Mouse (Mus musculus): Measurements from ENCODE around the gene Neurod2. TPM values are rescaled to one million over a fixed set of nuclear protein-coding genes. Genes with fewer than 3 reads are reported as not detected.

The Neurod2 gene
- polyA plus RNA-seq, 2 experiments = not detected

DNA sequence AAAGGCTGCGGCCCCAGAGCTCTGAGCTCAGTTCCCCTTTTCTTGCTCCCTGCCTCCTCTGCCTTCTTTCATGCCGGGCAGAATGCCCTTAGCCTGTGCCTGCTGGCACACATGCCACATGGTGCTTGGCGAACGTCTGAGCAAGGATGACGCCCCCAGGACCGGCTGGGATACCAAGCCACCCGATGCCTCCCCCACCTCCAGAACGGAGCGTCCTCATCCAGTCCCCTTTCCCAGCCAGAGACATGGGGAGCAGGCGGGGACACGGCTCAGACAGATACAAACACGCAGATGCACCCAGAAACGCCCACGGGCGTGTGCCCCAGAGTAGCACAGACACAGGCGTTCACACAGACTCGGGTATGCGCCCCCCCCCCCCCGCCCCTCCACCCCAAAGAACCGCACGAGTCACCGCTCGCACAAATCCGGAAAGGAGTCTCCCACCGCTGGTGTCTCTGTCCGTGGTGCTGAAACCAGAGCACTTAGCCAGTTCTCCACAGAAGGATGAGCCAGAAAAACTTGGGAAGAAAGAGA is 15.6 kb downstream of the Neurod2 start:
- TF ChIP-seq CTCF (IDR thresholded peaks at IDR 0.05; ENCODE audit: low read depth) (no peak), EP300 (IDR thresholded peaks at IDR 0.05; ENCODE audit: low read depth) (no peak)
- Histone ChIP-seq H3K9me3 (ENCODE audit: control insufficient read depth, low read length) (no peaks in the 10 kb centered on the region), H3K4me2 (ENCODE audit: low read depth) (no peak overlapping the region), H3K27me3 (ENCODE audit: control insufficient read depth, insufficient read depth, low read length) (peaks cover 42% of the 10 kb centered on the region), H3K27ac (no peak overlapping the region), H3K4me3 (ENCODE audit: insufficient read depth in 1 of 2, low read depth in 2 of 2, low read length in 2 of 2) (no peak overlapping the region), H3K9ac (replicated peaks) (no peak overlapping the region), H3K36me3 (replicated peaks; ENCODE audit: control insufficient read depth, insufficient read depth, low read depth) (no peaks in the 10 kb centered on the region), H3K4me1 (replicated peaks; ENCODE audit: control insufficient read depth in 2 of 2, insufficient read depth in 2 of 2, low read length in 1 of 2) (no peaks in the 10 kb centered on the region)
- WGBS (ENCODE audit: insufficient replicate concordance) = 2% methylated on average over 26 of the region's 26 CpGs
- DNase-seq (ENCODE audit: low read depth in 3 of 3, low spot score in 3 of 3) (peak; percentile 23 to 28 (median 24)), ATAC-seq (ENCODE audit: insufficient read depth) (no peak)

DNA sequence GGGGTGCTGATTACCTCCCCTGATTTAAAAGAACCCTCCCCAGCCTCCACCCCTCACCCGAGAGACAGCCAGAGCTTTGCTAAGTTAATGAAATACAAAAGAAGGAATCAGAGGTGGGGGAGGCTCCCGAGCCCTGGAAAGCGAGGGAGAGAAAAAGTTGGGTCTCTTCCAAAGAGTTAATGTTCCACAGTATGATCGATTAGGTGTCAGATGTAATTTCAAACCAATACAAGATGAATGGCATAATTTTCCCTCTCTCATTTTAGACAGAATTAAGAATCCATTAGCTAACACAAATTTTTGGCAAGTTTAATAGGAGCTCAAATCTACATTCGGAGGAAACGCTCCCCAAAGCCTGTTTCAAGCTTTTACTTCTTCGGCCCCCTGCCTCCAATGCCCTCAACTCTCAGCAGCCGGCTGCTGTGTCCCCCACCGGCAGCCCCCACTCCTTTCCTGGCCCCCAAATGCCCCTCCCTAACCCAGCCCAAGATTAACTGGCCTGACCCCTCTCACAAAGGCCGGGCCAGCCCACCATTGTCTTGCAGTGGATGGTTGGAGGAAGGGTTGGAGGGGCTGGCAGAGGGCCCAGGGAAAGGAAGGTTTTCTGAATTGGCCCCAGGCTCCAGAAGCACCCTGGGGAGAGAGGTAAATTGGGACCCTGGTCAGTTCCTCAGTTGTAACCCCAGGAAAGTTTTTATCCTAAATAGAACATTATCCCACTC is 30.8 kb downstream of the Neurod2 start:
- no peak overlapping the region for H3K27ac ChIP-seq
- WGBS (ENCODE audit: insufficient replicate concordance) = 21% methylated on average over 10 of the region's 10 CpGs
- no peak overlapping the region; the same call in 1 of the 2 replicates for H3K4me2 ChIP-seq (ENCODE audit: low read depth)
- H3K27me3 ChIP-seq (ENCODE audit: control insufficient read depth, insufficient read depth, low read length) = peaks cover 38% of the 10 kb centered on the region
- H3K9ac ChIP-seq (replicated peaks) = no peak overlapping the region
- DNase-seq (ENCODE audit: low read depth in 3 of 3, low spot score in 3 of 3) = no peak
- no peak for ATAC-seq (ENCODE audit: insufficient read depth)
- no peaks in the 10 kb centered on the region for H3K9me3 ChIP-seq (ENCODE audit: control insufficient read depth, low read length)
- no peak overlapping the region for H3K4me3 ChIP-seq (ENCODE audit: insufficient read depth in 1 of 2, low read depth in 2 of 2, low read length in 2 of 2)
- no peaks in the 10 kb centered on the region for H3K36me3 ChIP-seq (replicated peaks; ENCODE audit: control insufficient read depth, insufficient read depth, low read depth)
- TF ChIP-seq CTCF (IDR thresholded peaks at IDR 0.05; ENCODE audit: low read depth) = no peak
- no peak for TF ChIP-seq EP300 (IDR thresholded peaks at IDR 0.05; ENCODE audit: low read depth)
- no peaks in the 10 kb centered on the region; a peak in 1 of 4 replicates for H3K4me1 ChIP-seq (replicated peaks; ENCODE audit: control insufficient read depth in 2 of 2, insufficient read depth in 2 of 2, low read length in 1 of 2)

DNA sequence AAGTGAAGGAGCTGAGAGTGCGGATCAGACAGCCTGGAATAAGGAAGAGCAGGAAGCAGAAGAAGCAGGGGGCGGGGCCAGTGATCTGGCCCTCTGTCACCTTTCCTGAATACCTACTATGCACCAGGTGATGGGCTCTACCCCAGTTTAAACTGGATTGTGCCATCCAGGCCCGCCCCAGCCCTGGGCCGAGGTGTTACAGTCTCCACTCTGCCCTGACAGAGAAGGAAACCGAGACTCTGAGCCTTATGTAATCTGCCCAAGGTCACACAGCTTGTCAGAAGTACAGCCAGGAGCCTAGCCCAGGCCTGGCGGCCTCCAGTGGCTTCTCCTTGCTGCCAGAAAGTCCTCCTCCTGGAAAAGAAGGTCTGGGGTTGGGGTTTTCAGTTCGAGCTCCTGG is 31.7 kb downstream of the Neurod2 start:
- Histone ChIP-seq H3K4me3 (ENCODE audit: insufficient read depth in 1 of 2, low read depth in 2 of 2, low read length in 2 of 2) (no peak overlapping the region), H3K9ac (replicated peaks) (no peak overlapping the region)

DNA sequence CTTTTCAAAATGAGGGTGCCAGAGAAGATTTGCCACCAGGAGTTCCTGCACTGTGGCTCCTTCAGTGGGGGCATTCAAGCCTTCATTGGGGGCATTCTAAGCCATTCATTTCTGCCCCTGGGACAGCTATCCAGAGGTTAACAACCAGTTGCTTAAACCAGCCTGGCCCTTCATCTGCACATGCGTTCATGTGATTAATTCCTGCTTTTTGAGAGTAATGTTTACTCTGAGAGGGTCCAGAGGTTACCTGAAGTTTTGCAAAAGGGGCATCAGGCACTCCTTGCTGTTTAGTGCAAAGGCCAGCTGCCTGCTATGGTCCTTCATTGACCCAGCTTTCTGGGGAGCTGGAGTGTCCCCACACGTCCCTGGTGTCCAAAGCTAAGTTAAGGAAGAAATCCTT is 32.5 kb downstream of the Neurod2 start:
- TF ChIP-seq CTCF (IDR thresholded peaks at IDR 0.05; ENCODE audit: low read depth) (no peak), EP300 (IDR thresholded peaks at IDR 0.05; ENCODE audit: low read depth) (no peak)
- peak in 2 of 3 experiments; percentile 10 to 13 for DNase-seq (ENCODE audit: low read depth in 3 of 3, low spot score in 3 of 3)
- Histone ChIP-seq H3K36me3 (replicated peaks; ENCODE audit: control insufficient read depth, insufficient read depth, low read depth) (no peaks in the 10 kb centered on the region), H3K4me1 (replicated peaks; ENCODE audit: control insufficient read depth in 2 of 2, insufficient read depth in 2 of 2, low read length in 1 of 2) (no peaks in the 10 kb centered on the region; a peak in 1 of 4 replicates), H3K27me3 (ENCODE audit: control insufficient read depth, insufficient read depth, low read length) (peaks cover 43% of the 10 kb centered on the region), H3K9me3 (ENCODE audit: control insufficient read depth, low read length) (no peaks in the 10 kb centered on the region), H3K4me3 (ENCODE audit: insufficient read depth in 1 of 2, low read depth in 2 of 2, low read length in 2 of 2) (no peak overlapping the region), H3K4me2 (ENCODE audit: low read depth) (no peak overlapping the region), H3K9ac (replicated peaks) (no peak overlapping the region), H3K27ac (no peak overlapping the region)
- 34% methylated on average over 2 of the region's 2 CpGs for WGBS (ENCODE audit: insufficient replicate concordance)
- no peak for ATAC-seq (ENCODE audit: insufficient read depth)

More for the DNA sequence above, 31.7 kb downstream of the Neurod2 start:
- no peak for TF ChIP-seq CTCF (IDR thresholded peaks at IDR 0.05; ENCODE audit: low read depth)
- TF ChIP-seq EP300 (IDR thresholded peaks at IDR 0.05; ENCODE audit: low read depth) = no peak
- no peaks in the 10 kb centered on the region for H3K9me3 ChIP-seq (ENCODE audit: control insufficient read depth, low read length)
- H3K4me2 ChIP-seq (ENCODE audit: low read depth) = no peak overlapping the region
- no peaks in the 10 kb centered on the region for H3K36me3 ChIP-seq (replicated peaks; ENCODE audit: control insufficient read depth, insufficient read depth, low read depth)
- WGBS (ENCODE audit: insufficient replicate concordance) = 10% methylated on average over 7 of the region's 7 CpGs
- H3K4me1 ChIP-seq (replicated peaks; ENCODE audit: control insufficient read depth in 2 of 2, insufficient read depth in 2 of 2, low read length in 1 of 2) = no peaks in the 10 kb centered on the region; a peak in 1 of 4 replicates
- H3K27me3 ChIP-seq (ENCODE audit: control insufficient read depth, insufficient read depth, low read length) = peaks cover 43% of the 10 kb centered on the region
- ATAC-seq (ENCODE audit: insufficient read depth) = no peak
- DNase-seq (ENCODE audit: low read depth in 3 of 3, low spot score in 3 of 3) = no peak
- no peak overlapping the region for H3K27ac ChIP-seq

DNA sequence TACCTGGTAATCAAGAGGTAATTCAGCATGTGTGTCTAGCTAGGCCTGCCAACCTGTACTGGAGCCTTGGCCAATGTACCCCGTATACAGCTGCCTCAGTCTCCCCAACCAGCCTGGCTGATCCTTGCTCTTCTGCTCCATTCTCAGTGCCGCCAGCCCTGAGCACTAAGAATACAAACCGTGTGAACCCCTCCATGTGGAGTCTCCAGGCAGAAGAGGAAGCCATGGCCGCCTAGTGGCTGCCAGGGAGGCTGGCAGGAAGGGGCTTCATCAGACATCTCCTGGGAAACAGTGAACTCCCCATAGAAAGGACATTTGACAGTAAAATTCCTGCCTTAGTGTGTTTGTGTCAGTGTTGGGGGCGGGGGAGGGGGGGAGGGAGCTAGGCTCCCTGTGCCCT is 33.2 kb downstream of the Neurod2 start:
- TF ChIP-seq EP300 (IDR thresholded peaks at IDR 0.05; ENCODE audit: low read depth) = no peak
- peak; percentile 67 for TF ChIP-seq CTCF (IDR thresholded peaks at IDR 0.05; ENCODE audit: low read depth)
- Histone ChIP-seq H3K9ac (replicated peaks) (no peak overlapping the region), H3K4me3 (ENCODE audit: insufficient read depth in 1 of 2, low read depth in 2 of 2, low read length in 2 of 2) (no peak overlapping the region), H3K36me3 (replicated peaks; ENCODE audit: control insufficient read depth, insufficient read depth, low read depth) (no peaks in the 10 kb centered on the region), H3K4me2 (ENCODE audit: low read depth) (no peak overlapping the region), H3K27ac (no peak overlapping the region), H3K4me1 (replicated peaks; ENCODE audit: control insufficient read depth in 2 of 2, insufficient read depth in 2 of 2, low read length in 1 of 2) (no peaks in the 10 kb centered on the region; a peak in 1 of 4 replicates), H3K27me3 (ENCODE audit: control insufficient read depth, insufficient read depth, low read length) (peaks cover 43% of the 10 kb centered on the region), H3K9me3 (ENCODE audit: control insufficient read depth, low read length) (no peaks in the 10 kb centered on the region)
- ATAC-seq (ENCODE audit: insufficient read depth) (no peak), DNase-seq (ENCODE audit: low read depth in 3 of 3, low spot score in 3 of 3) (no peak)
- WGBS (ENCODE audit: insufficient replicate concordance) = 6% methylated on average over 5 of the region's 5 CpGs

Measured in liver, embryonic 14.5 days (tissue).